Mouse (Mus musculus): ENCODE results near the gene Phactr1.

DNA sequence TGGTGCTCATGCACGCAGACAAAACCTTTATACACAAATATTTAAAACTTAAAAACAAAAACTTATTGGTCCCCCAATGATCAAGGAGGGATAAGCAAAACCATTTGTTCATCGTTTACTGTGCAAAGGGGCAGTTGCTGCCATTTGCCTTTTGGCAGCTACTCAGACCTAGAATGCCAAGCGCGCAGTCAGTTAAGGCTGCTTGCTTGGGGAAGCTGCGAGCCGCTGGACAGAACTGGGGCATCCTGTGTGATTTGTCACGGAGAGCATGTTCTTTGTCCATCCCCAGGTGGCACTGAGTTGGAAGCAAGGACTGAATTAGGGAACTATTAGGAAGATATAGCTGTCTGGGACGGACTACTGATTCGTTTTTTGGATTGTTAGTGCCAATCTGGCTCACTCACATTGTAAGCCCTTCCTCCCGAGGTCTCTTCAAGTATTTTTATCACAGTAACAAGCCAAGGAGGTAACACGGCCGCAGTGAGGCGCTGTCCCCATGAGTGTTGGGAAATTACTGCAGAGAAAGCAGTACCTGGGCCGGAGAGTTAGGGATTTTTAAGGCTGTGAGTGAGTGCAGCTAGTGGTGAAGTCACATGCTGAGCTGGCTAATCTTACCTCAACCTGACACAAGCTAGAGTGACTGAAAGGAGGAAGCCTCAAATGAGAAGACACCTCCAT is 491.8 kb downstream of the Phactr1 start:
- TF ChIP-seq GATA1 (IDR thresholded peaks at IDR 0.05; ENCODE audit: low read length) = no peak
- TF ChIP-seq TAL1 (IDR thresholded peaks at IDR 0.05; ENCODE audit: low read length) = no peak

Measured in erythroblast, embryonic 14.5 days (primary cell).